Mouse (Mus musculus) stomach, embryonic 14.5 days (tissue): Measurements from ENCODE around the gene Pkig. TPM values are rescaled to one million over a fixed set of nuclear protein-coding genes. Genes with fewer than 3 reads are reported as not detected.

ENCODE experiments used
- ATAC-seq: fragments of 200-750 bp; cut with Nextera tagmentation; 2 replicates; pipeline ENCODE4 v1.8.0; 2017; ENCODE audit warnings: low read depth, moderate TSS enrichment; ENCODE audit not compliant: insufficient number of reproducible peaks, insufficient read depth, low FRiP score
- H3K27ac ChIP-seq: fragments of 300-500 bp; sonication (generic); 2 replicates; pipeline ENCODE4 v1.5.1; 2014; ENCODE audit warnings: mild to moderate bottlenecking, low read length, moderate library complexity, mixed read lengths
- H3K27me3 ChIP-seq: fragments of 300-500 bp; sonication (generic); 2 replicates; pipeline ENCODE4 v1.6.1; 2014; ENCODE audit warnings: low read length, control low read depth, mixed read lengths; ENCODE audit not compliant: control insufficient read depth, insufficient read depth
- H3K36me3 ChIP-seq: fragments of 300-500 bp; sonication (generic); 2 replicates; pipeline ENCODE4 v1.6.1; 2014; ENCODE audit warnings: mild to moderate bottlenecking, control low read depth, low read length, moderate library complexity, mixed read lengths; ENCODE audit not compliant: control insufficient read depth, insufficient read depth
- H3K4me1 ChIP-seq: fragments of 300-500 bp; sonication (generic); 2 replicates; pipeline ENCODE4 v1.6.1; 2014; ENCODE audit warnings: low read length, control low read depth, mixed read lengths; ENCODE audit not compliant: control insufficient read depth, insufficient read depth
- H3K4me2 ChIP-seq: fragments of 300-500 bp; sonication (generic); replicated peaks from 2 replicates; pipeline ENCODE4 v1.6.1; 2014; ENCODE audit warnings: low read depth, low read length, control low read depth
- H3K4me3 ChIP-seq: fragments of 300-500 bp; sonication (generic); 2 replicates; pipeline ENCODE4 v1.5.1; 2014; ENCODE audit warnings: low read depth, low read length, control low read depth
- H3K9ac ChIP-seq: fragments of 300-500 bp; sonication (generic); replicated peaks from 2 replicates; pipeline ENCODE4 v1.6.1; 2014; ENCODE audit warnings: low read depth, mild to moderate bottlenecking, control low read depth, low read length, moderate library complexity, mixed read lengths
- H3K9me3 ChIP-seq: fragments of 300-500 bp; sonication (generic); 2 replicates; pipeline ENCODE4 v1.6.1; 2016; ENCODE audit warnings: low read depth, low read length, control low read depth; ENCODE audit not compliant: control insufficient read depth
- WGBS: fragments of 180-500 bp; shearing (Covaris S2); extraction: QIAGEN DNeasy Blood & Tissue Kit; methylation state at CpG from one replicate; pipeline ENCODE4 v1.1.7; 2014; 5-methylcytosine and 5-hydroxymethylcytosine counted together
- polyA plus RNA-seq: library from polyadenylated mRNA; unstranded; fragments of >200 nt; fragmentation: Nextera tagmentation; extraction: Ambion mirVana; gene quantifications from 2 replicates; pipeline ENCODE4 v1.2.1, GENCODE M21; 2014

Gene Pkig
- polyA plus RNA-seq, 1 experiment from 2014 or later = 105 TPM

- no peak for ATAC-seq
- Histone ChIP-seq H3K4me2 (no peak overlapping the region), H3K4me3 (no peak overlapping the region), H3K4me1 (no peaks in the 10 kb centered on the region), H3K27me3 (no peaks in the 10 kb centered on the region), H3K9ac (no peak overlapping the region), H3K9me3 (no peaks in the 10 kb centered on the region), H3K36me3 (no peaks in the 10 kb centered on the region), H3K27ac (no peak overlapping the region)
- WGBS = 83% methylated on average over 8 of the region's 8 CpGs
Observed at GRCm38 (mm10) chr2:163770731-163771130, 112.5 kb downstream of the Pkig start.

Other genes with a start within 250 kb of the Pkig start
- 84.9 and 89.2 TPM in 2 replicates for gene Oser1, start 233.7 kb upstream of the Pkig start, polyA plus RNA-seq
- gene Gdap1l1, start 219.9 kb upstream of the Pkig start, polyA plus RNA-seq = 5.3 and 8.4 TPM in 2 replicates
- gene Fitm2, start 185.8 kb upstream of the Pkig start, polyA plus RNA-seq = 8.5 and 11.0 TPM in 2 replicates
- not detected in 2 replicates for gene R3hdml, start 166.1 kb upstream of the Pkig start, polyA plus RNA-seq
- 18.7 and 18.9 TPM in 2 replicates for gene Hnf4a, start 151.6 kb upstream of the Pkig start, polyA plus RNA-seq
- 37.3 and 39.6 TPM in 2 replicates for gene Ttpal, start 56.1 kb upstream of the Pkig start, polyA plus RNA-seq
- gene Serinc3, start 13.3 kb upstream of the Pkig start, polyA plus RNA-seq = 46.2 and 52.7 TPM in 2 replicates
- gene Ada, start 91.9 kb downstream of the Pkig start, polyA plus RNA-seq = 6.8 and 6.9 TPM in 2 replicates
- gene Ccn5, start 162.5 kb downstream of the Pkig start, polyA plus RNA-seq = 0.14 and 0.52 TPM in 2 replicates
- not detected in 2 replicates for gene Kcnk15, start 195.3 kb downstream of the Pkig start, polyA plus RNA-seq